Mouse (Mus musculus) embryonic fibroblast, embryonic 13.5 days (primary cell): ENCODE results near the gene Emg1.

Experiments used
- CTCF ChIP-seq: IDR thresholded peaks from 2 replicates; pipeline ENCODE4 v1.5.1; 2011; ENCODE audit warnings: mild to moderate bottlenecking, control low read depth, low read length, moderate library complexity, borderline replicate concordance; ENCODE audit not compliant: insufficient read depth
- POLR2A ChIP-seq: IDR thresholded peaks from 2 replicates; pipeline ENCODE4 v1.6.1; 2011; ENCODE audit warnings: low read depth, mild to moderate bottlenecking, control low read depth, low read length, moderate library complexity

DNA sequence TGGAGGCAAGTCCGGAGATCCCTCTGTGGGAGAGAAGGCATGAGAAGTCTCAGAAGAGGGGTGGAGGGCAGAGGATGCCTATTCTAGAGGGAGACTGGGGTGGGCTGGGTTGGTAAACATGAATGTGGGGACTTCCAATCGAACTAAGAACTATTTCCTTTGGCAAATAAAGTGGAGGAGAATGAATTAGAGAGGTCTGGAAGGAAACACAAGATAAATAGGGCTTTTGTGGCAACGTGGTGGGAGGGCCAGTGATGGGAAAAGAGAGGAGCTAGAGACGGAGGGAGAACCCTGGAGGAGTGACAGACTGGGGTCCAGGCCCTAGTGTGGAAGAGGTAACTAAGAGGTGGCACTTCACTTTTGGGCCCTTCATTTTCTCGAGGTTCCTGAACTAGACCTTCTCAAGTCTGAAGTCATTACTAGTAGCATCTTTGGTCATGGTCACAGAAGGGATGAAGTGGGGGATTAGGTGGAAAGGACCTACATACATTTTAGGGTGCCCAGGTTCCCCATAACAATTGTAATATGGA is 45.4 kb upstream of the Emg1 start:
- TF ChIP-seq CTCF (no peak), POLR2A (0 out of 2 replicates have a peak, but pooled peaks have one; percentile 4)
